Mouse (Mus musculus): ENCODE data around the gene Fggy. TPM values are rescaled to one million over a fixed set of nuclear protein-coding genes. Genes with fewer than 3 reads are reported as not detected.

The Fggy gene
- total RNA-seq, 1 experiment: 8.2 TPM

DNA sequence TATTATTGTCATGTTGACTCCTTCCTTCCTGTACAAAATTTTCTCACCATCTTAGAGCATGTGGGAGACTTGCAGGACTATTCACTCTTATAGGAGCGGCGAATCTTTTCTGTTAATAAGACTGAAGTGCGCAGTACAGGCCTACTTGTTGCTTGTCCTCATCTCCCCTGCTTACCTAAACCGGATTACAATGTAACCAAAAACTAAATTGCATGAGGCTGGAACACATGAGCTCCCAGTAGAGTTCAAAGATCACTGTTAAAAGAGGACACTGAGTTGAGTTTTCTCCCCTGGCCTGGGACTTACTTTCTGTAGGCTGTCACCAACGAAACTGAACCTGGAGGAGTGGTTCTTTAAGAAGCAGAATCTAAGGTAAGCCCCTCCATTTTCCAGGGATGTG is 21.9 kb downstream of the Fggy start:
- Histone ChIP-seq H3K4me3 (ENCODE audit: insufficient read depth in 1 of 2, low read depth in 1 of 2, low read length in 2 of 2, poor library complexity in 1 of 2, severe bottlenecking in 1 of 2) (no peak overlapping the region), H3K27ac (ENCODE audit: insufficient read depth, low read depth, low read length, poor library complexity, severe bottlenecking) (no peak overlapping the region), H3K9me3 (ENCODE audit: control insufficient read depth, insufficient read depth, low read depth, low read length) (no peaks in the 10 kb centered on the region), H3K9ac (ENCODE audit: insufficient read depth, low read depth, low read length, poor library complexity, severe bottlenecking) (no peak overlapping the region), H3K36me3 (ENCODE audit: control insufficient read depth, insufficient read depth, low read length, poor library complexity, severe bottlenecking) (no peaks in the 10 kb centered on the region), H3K4me1 (ENCODE audit: control insufficient read depth in 2 of 2, insufficient read depth in 2 of 2, low read length in 2 of 2, poor library complexity in 1 of 2) (no peaks in the 10 kb centered on the region)
- no peak for DNase-seq (ENCODE audit: low read depth, low spot score)
- in situ Hi-C loops (cut with MboI; ENCODE audit: low sequenced_read_pairs in 2 of 2, unreplicated experiment in 2 of 2): no loop called here
- TF ChIP-seq CHD2 (IDR thresholded peaks at IDR 0.05; ENCODE audit: low read depth, low read length) (no peak), HCFC1 (IDR thresholded peaks at IDR 0.05; ENCODE audit: borderline replicate concordance, insufficient read depth, low read length) (no peak), ZNF384 (IDR thresholded peaks at IDR 0.05; ENCODE audit: low read depth, low read length) (no peak), MAFK (IDR thresholded peaks at IDR 0.05; ENCODE audit: insufficient read depth, low read depth, low read length) (no peak), ZC3H11A (IDR thresholded peaks at IDR 0.05; ENCODE audit: borderline replicate concordance, low read depth, low read length) (no peak)

DNA sequence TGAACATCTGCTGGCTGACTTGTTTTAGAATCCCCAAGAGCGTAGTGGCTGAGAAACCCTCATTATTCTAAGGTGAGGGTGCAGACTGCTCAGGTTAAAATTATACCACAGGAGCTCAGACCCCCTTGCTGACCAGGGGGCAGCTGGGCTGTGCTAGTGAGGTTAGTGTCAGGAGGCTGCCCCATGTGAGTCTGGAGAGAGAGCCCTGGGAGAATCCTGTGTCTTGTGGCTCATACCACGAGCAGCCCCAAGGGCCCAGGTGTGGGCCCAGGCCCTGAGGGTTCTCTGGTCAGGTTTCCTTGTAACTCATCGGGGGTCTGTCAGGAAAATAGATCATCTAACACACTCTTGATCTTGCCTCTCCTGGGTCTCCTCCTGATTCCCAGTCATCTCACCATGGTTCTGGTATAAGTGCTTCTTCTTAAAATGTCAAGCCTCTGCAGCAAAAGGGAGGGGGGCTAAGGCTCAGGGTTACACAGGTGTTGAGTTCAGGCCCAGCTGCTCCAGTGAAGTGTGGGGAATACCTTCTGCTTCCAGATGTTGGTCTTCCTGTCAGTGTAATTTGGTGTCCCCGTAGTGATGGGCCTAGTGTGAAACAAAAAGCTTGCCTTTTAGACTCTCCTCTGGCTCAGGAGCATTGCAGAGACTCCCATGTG is 26.9 kb downstream of the Fggy start:
- Histone ChIP-seq H3K4me3 (ENCODE audit: insufficient read depth in 1 of 2, low read depth in 1 of 2, low read length in 2 of 2, poor library complexity in 1 of 2, severe bottlenecking in 1 of 2) (no peak overlapping the region), H3K4me1 (ENCODE audit: control insufficient read depth in 2 of 2, insufficient read depth in 2 of 2, low read length in 2 of 2, poor library complexity in 1 of 2) (peaks cover 0 to 7% of the 10 kb centered on the region in 2 experiments; a peak in 1 of 4 replicates), H3K36me3 (ENCODE audit: control insufficient read depth, insufficient read depth, low read length, poor library complexity, severe bottlenecking) (no peaks in the 10 kb centered on the region), H3K9me3 (ENCODE audit: control insufficient read depth, insufficient read depth, low read depth, low read length) (no peaks in the 10 kb centered on the region), H3K9ac (ENCODE audit: insufficient read depth, low read depth, low read length, poor library complexity, severe bottlenecking) (no peak overlapping the region), H3K27ac (ENCODE audit: insufficient read depth, low read depth, low read length, poor library complexity, severe bottlenecking) (no peak overlapping the region)
- no peak for TF ChIP-seq ZNF384 (IDR thresholded peaks at IDR 0.05; ENCODE audit: low read depth, low read length)
- TF ChIP-seq CHD2 (IDR thresholded peaks at IDR 0.05; ENCODE audit: low read depth, low read length): no peak
- no peak for TF ChIP-seq ZC3H11A (IDR thresholded peaks at IDR 0.05; ENCODE audit: borderline replicate concordance, low read depth, low read length)
- TF ChIP-seq HCFC1 (IDR thresholded peaks at IDR 0.05; ENCODE audit: borderline replicate concordance, insufficient read depth, low read length): no peak
- TF ChIP-seq MAFK (IDR thresholded peaks at IDR 0.05; ENCODE audit: insufficient read depth, low read depth, low read length): no peak
- in situ Hi-C loops (cut with MboI; ENCODE audit: low sequenced_read_pairs in 2 of 2, unreplicated experiment in 2 of 2): no loop called here
- no peak for DNase-seq (ENCODE audit: low read depth, low spot score)

DNA sequence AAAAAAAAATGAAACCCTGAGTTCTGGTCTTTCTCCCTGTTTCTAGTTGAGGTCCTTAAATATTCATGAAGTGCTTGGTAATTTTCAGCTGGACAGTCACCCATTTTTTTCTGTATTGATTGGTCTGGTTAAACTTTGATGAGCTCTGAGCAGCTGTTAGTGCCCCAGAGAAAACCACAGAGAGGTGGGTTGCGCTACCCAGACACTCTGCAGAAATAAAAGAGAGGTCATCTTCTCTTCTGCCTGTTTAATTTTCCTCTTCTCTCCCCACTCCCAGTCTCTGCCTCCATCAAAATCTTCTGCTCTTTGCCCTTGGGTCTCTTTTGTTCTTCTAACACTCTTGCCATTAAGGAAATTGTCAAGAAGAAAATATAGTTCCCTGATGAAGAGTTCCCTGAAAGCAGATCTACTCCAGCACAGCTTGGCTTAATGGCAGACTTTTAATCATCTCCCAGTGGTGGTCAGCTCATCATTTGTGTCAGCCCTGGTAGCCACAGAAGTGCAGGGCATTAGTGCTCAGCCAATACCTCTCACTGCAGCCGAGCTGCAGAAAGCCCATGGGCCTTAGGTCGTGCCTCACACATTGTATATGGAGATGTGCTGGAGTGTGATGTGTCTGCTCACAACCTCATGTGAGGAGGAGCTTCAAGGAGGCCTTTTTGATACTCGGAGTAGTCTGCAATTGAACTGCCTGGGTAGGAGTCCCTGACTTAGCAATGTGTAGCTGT is 29.1 kb downstream of the Fggy start:
- peaks cover 0 to 7% of the 10 kb centered on the region in 2 experiments; a peak in 1 of 4 replicates for H3K4me1 ChIP-seq (ENCODE audit: control insufficient read depth in 2 of 2, insufficient read depth in 2 of 2, low read length in 2 of 2, poor library complexity in 1 of 2)
- DNase-seq (ENCODE audit: low read depth, low spot score): no peak
- TF ChIP-seq HCFC1 (IDR thresholded peaks at IDR 0.05; ENCODE audit: borderline replicate concordance, insufficient read depth, low read length): no peak
- TF ChIP-seq ZC3H11A (IDR thresholded peaks at IDR 0.05; ENCODE audit: borderline replicate concordance, low read depth, low read length): no peak
- no peak for TF ChIP-seq CHD2 (IDR thresholded peaks at IDR 0.05; ENCODE audit: low read depth, low read length)
- TF ChIP-seq MAFK (IDR thresholded peaks at IDR 0.05; ENCODE audit: insufficient read depth, low read depth, low read length): no peak
- no peaks in the 10 kb centered on the region for H3K36me3 ChIP-seq (ENCODE audit: control insufficient read depth, insufficient read depth, low read length, poor library complexity, severe bottlenecking)
- no peak overlapping the region for H3K4me3 ChIP-seq (ENCODE audit: insufficient read depth in 1 of 2, low read depth in 1 of 2, low read length in 2 of 2, poor library complexity in 1 of 2, severe bottlenecking in 1 of 2)
- in situ Hi-C loops (cut with MboI; ENCODE audit: low sequenced_read_pairs in 2 of 2, unreplicated experiment in 2 of 2): no loop called here
- no peaks in the 10 kb centered on the region for H3K9me3 ChIP-seq (ENCODE audit: control insufficient read depth, insufficient read depth, low read depth, low read length)
- H3K27ac ChIP-seq (ENCODE audit: insufficient read depth, low read depth, low read length, poor library complexity, severe bottlenecking): no peak overlapping the region
- H3K9ac ChIP-seq (ENCODE audit: insufficient read depth, low read depth, low read length, poor library complexity, severe bottlenecking): no peak overlapping the region

DNA sequence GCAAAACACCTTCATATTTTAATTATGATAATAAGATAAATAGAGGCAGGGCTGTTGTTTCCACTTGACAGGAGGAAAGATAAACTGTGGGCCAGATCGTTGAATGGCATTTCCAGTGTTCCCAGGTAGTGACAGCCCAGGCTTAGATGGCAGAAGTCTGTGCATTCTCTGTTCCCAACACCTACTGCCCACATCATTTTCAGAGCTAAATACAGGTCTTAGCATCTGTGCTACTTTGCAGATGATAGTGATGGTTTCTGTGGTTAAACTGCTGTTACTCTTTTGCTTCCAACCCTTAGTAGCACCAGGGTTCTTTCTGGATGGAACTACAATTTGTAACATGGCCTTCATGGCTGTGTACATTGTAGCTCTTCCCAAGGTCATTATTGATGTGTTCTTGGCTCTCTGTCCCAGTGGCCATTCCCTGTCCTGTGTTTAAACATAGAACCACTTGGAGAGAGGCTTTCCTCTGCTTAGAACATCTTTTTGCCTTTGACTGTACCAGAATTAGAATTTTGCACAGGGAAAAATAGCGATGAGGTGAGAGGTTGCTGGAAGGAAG is 31.5 kb downstream of the Fggy start:
- no peak for DNase-seq (ENCODE audit: low read depth, low spot score)
- TF ChIP-seq CHD2 (IDR thresholded peaks at IDR 0.05; ENCODE audit: low read depth, low read length) (no peak), MAFK (IDR thresholded peaks at IDR 0.05; ENCODE audit: insufficient read depth, low read depth, low read length) (no peak), ZC3H11A (IDR thresholded peaks at IDR 0.05; ENCODE audit: borderline replicate concordance, low read depth, low read length) (no peak), ZNF384 (IDR thresholded peaks at IDR 0.05; ENCODE audit: low read depth, low read length) (no peak), HCFC1 (IDR thresholded peaks at IDR 0.05; ENCODE audit: borderline replicate concordance, insufficient read depth, low read length) (no peak)
- H3K4me1 ChIP-seq (ENCODE audit: control insufficient read depth in 2 of 2, insufficient read depth in 2 of 2, low read length in 2 of 2, poor library complexity in 1 of 2): peaks cover 0 to 7% of the 10 kb centered on the region in 2 experiments; a peak in 1 of 4 replicates
- no peak overlapping the region for H3K27ac ChIP-seq (ENCODE audit: insufficient read depth, low read depth, low read length, poor library complexity, severe bottlenecking)
- H3K9ac ChIP-seq (ENCODE audit: insufficient read depth, low read depth, low read length, poor library complexity, severe bottlenecking): no peak overlapping the region
- no peaks in the 10 kb centered on the region for H3K36me3 ChIP-seq (ENCODE audit: control insufficient read depth, insufficient read depth, low read length, poor library complexity, severe bottlenecking)
- in situ Hi-C loops (cut with MboI; ENCODE audit: low sequenced_read_pairs in 2 of 2, unreplicated experiment in 2 of 2): no loop called here
- H3K9me3 ChIP-seq (ENCODE audit: control insufficient read depth, insufficient read depth, low read depth, low read length): no peaks in the 10 kb centered on the region
- no peak overlapping the region for H3K4me3 ChIP-seq (ENCODE audit: insufficient read depth in 1 of 2, low read depth in 1 of 2, low read length in 2 of 2, poor library complexity in 1 of 2, severe bottlenecking in 1 of 2)

All from ES-E14 (cell line).